Mouse (Mus musculus): ENCODE measurements at regions not wholly inside any gene's neighbourhood (a gene's known extent, or its start where the extent isn't known, plus 50 kb on each side); places are given as distances from the start of the nearest gene placed in this dataset.

DNA sequence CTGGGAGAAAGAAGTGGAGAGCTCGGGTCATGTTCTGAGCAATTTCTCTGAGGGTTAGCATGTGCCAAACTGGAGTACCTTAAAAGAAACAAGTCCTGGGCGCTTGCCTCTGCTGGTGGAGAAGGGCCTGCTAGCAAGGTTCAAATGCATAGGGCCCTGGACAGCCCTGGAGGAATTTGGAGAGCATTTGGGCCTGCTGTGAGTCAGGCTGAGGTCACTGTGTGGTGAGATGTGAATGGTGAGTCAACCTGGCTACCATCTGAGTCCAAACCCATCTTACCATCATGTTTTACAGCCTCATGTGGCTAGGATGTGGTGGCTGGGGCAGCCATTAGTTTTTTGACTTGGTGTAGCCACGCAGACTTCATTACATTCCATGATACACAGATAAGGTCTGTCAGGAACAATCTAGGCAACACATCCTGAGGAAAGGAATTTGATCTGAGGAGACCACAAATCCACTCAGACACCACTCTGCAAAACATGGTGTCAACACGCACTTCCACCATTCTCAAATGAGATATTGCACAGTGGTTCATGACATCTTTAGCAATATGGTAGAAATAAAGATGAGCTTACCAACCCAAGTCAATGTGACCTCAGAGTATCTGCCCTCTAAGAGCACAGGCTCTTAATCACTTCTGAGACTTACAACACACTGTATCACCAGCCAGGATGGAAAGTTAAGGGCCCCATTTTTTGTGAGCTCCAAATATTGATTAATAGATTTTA is 83.1 kb downstream of the Thbs2 start:
- Histone ChIP-seq H3K4me3 (replicated peaks; ENCODE audit: low read length) (no peak overlapping the region), H3K4me1 (replicated peaks; ENCODE audit: low read depth, low read length) (no peaks in the 10 kb centered on the region), H3K36me3 (ENCODE audit: insufficient read depth, low read length) (no peaks in the 10 kb centered on the region), H3K27me3 (ENCODE audit: insufficient read depth, low read length) (no peaks in the 10 kb centered on the region; the same call in 1 of the 2 replicates), H3K9me3 (ENCODE audit: low read length) (no peaks in the 10 kb centered on the region)
- TF ChIP-seq NANOG (IDR thresholded peaks at IDR 0.05; ENCODE audit: borderline replicate concordance, low read length) = no peak
- no peak for TF ChIP-seq CTCF (conservative IDR thresholded peaks at IDR 0.05; ENCODE audit: low read length)
- TF ChIP-seq POU5F1 (IDR thresholded peaks at IDR 0.05; ENCODE audit: borderline replicate concordance, low read length) = no peak

DNA sequence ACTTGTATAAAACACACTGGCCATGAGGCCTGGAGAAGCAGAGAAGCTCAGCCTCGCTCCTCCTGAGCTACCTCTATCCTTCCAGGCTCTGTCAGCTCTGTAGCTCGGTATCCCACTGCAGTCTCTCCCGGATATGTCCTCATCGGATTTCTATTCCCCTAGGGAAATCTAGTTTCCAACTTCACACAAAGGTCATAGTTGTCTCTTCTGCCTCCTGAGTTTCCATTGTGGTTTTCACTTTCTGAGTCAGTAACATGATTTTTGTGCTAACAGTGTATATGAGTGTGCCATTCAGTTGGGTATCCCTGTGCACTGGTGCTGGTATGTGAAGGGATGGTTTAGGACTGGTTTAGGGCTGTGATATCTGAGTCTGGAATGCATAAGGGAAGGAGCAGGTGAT is 85.2 kb downstream of the Thbs2 start:
- H3K27me3 ChIP-seq (ENCODE audit: insufficient read depth, low read length) = no peaks in the 10 kb centered on the region; the same call in 1 of the 2 replicates
- H3K36me3 ChIP-seq (ENCODE audit: insufficient read depth, low read length) = no peaks in the 10 kb centered on the region
- no peaks in the 10 kb centered on the region for H3K4me1 ChIP-seq (replicated peaks; ENCODE audit: low read depth, low read length)
- TF ChIP-seq CTCF (conservative IDR thresholded peaks at IDR 0.05; ENCODE audit: low read length) = no peak
- TF ChIP-seq POU5F1 (IDR thresholded peaks at IDR 0.05; ENCODE audit: borderline replicate concordance, low read length) = no peak
- TF ChIP-seq NANOG (IDR thresholded peaks at IDR 0.05; ENCODE audit: borderline replicate concordance, low read length) = no peak
- H3K4me3 ChIP-seq (replicated peaks; ENCODE audit: low read length) = no peak overlapping the region
- no peaks in the 10 kb centered on the region for H3K9me3 ChIP-seq (ENCODE audit: low read length)

- H3K27me3 ChIP-seq (ENCODE audit: insufficient read depth, low read length) = no peaks in the 10 kb centered on the region
- H3K36me3 ChIP-seq (ENCODE audit: insufficient read depth, low read length) = no peaks in the 10 kb centered on the region
- H3K9me3 ChIP-seq (ENCODE audit: low read length) = no peaks in the 10 kb centered on the region
- TF ChIP-seq NANOG (IDR thresholded peaks at IDR 0.05; ENCODE audit: borderline replicate concordance, low read length) (no peak), POU5F1 (IDR thresholded peaks at IDR 0.05; ENCODE audit: borderline replicate concordance, low read length) (no peak), CTCF (conservative IDR thresholded peaks at IDR 0.05; ENCODE audit: low read length) (no peak)
- H3K4me1 ChIP-seq (replicated peaks; ENCODE audit: low read depth, low read length) = no peaks in the 10 kb centered on the region
- H3K4me3 ChIP-seq (replicated peaks; ENCODE audit: low read length) = no peak overlapping the region
Measured at GRCm38 (mm10) chr17:14606356-14606989, 87.6 kb downstream of the Thbs2 start.

- no peaks in the 10 kb centered on the region for H3K9me3 ChIP-seq (ENCODE audit: low read length)
- H3K36me3 ChIP-seq (ENCODE audit: insufficient read depth, low read length) = no peaks in the 10 kb centered on the region
- TF ChIP-seq CTCF (conservative IDR thresholded peaks at IDR 0.05; ENCODE audit: low read length) (no peak), NANOG (IDR thresholded peaks at IDR 0.05; ENCODE audit: borderline replicate concordance, low read length) (no peak), POU5F1 (IDR thresholded peaks at IDR 0.05; ENCODE audit: borderline replicate concordance, low read length) (no peak)
- H3K27me3 ChIP-seq (ENCODE audit: insufficient read depth, low read length) = peaks cover 3% of the 10 kb centered on the region; the same call in 1 of the 2 replicates
- H3K4me3 ChIP-seq (replicated peaks; ENCODE audit: low read length) = no peak overlapping the region
- no peaks in the 10 kb centered on the region for H3K4me1 ChIP-seq (replicated peaks; ENCODE audit: low read depth, low read length)
Measured at GRCm38 (mm10) chr17:14599681-14600080, 94.4 kb downstream of the Thbs2 start.

GRCm38 (mm10) chr17:14596470-14596869 is 97.6 kb downstream of the Thbs2 start:
- no peak for TF ChIP-seq NANOG (IDR thresholded peaks at IDR 0.05; ENCODE audit: borderline replicate concordance, low read length)
- no peaks in the 10 kb centered on the region for H3K9me3 ChIP-seq (ENCODE audit: low read length)
- H3K4me1 ChIP-seq (replicated peaks; ENCODE audit: low read depth, low read length) = no peaks in the 10 kb centered on the region
- peaks cover 8% of the 10 kb centered on the region; the same call in 1 of the 2 replicates for H3K27me3 ChIP-seq (ENCODE audit: insufficient read depth, low read length)
- H3K36me3 ChIP-seq (ENCODE audit: insufficient read depth, low read length) = no peaks in the 10 kb centered on the region
- H3K4me3 ChIP-seq (replicated peaks; ENCODE audit: low read length) = no peak overlapping the region

DNA sequence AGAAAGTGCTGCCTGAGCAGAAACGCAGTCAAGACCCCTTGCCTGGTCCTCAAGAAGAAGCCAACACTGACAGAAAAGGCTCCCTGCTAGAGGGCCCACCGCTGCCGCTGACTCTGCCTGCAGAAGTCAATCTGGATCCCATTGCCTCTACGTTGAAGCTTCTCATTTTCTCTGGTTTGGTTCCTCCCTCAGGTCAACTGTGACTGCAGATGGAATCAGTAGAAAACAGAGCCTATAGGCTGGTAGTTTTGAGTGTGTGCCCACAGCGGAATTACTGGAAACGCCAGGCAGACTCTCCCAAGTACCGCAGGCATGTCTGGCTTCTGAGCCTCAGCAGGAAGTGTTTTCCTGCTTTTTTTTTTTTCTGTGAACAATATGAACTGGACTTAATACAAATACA is 98.5 kb downstream of the Thbs2 start:
- Histone ChIP-seq H3K4me3 (replicated peaks; ENCODE audit: low read length) (no peak overlapping the region), H3K36me3 (ENCODE audit: insufficient read depth, low read length) (no peaks in the 10 kb centered on the region), H3K9me3 (ENCODE audit: low read length) (no peaks in the 10 kb centered on the region), H3K27me3 (ENCODE audit: insufficient read depth, low read length) (peaks cover 8% of the 10 kb centered on the region; the same call in 1 of the 2 replicates), H3K4me1 (replicated peaks; ENCODE audit: low read depth, low read length) (no peaks in the 10 kb centered on the region)
- TF ChIP-seq POU5F1 (IDR thresholded peaks at IDR 0.05; ENCODE audit: borderline replicate concordance, low read length) (no peak), CTCF (conservative IDR thresholded peaks at IDR 0.05; ENCODE audit: low read length) (no peak), NANOG (IDR thresholded peaks at IDR 0.05; ENCODE audit: borderline replicate concordance, low read length) (no peak)

GRCm38 (mm10) chr17:14588086-14588817 is 105.8 kb downstream of the Thbs2 start:
- H3K4me1 ChIP-seq (replicated peaks; ENCODE audit: low read depth, low read length) = no peaks in the 10 kb centered on the region
- H3K4me3 ChIP-seq (replicated peaks; ENCODE audit: low read length) = no peak overlapping the region
- TF ChIP-seq CTCF (conservative IDR thresholded peaks at IDR 0.05; ENCODE audit: low read length) (no peak), NANOG (IDR thresholded peaks at IDR 0.05; ENCODE audit: borderline replicate concordance, low read length) (no peak), POU5F1 (IDR thresholded peaks at IDR 0.05; ENCODE audit: borderline replicate concordance, low read length) (no peak)
- no peaks in the 10 kb centered on the region for H3K36me3 ChIP-seq (ENCODE audit: insufficient read depth, low read length)
- H3K27me3 ChIP-seq (ENCODE audit: insufficient read depth, low read length) = peaks cover 3% of the 10 kb centered on the region; the same call in 1 of the 2 replicates
- peaks cover 7% of the 10 kb centered on the region; the same call in 1 of the 2 replicates for H3K9me3 ChIP-seq (ENCODE audit: low read length)

DNA sequence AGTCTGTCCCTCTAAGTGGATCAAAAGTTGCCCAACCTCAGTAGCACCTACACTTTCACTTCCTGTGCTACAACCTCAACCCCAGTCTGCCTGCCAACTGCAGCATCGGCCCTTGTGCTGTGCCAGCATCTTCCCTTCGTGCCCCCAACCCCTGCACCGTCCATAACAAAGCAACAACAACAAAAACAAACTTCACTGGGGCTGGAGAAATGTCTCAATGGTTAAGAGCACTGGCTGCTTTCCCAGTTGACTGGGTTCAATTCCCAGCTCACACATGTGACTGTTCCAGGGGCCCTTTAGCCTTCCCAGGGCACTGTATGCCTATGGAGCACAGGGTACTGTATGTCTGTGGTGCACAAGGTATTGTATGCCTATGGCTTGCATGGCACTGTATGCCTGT is 114.4 kb downstream of the Thbs2 start:
- TF ChIP-seq NANOG (IDR thresholded peaks at IDR 0.05; ENCODE audit: borderline replicate concordance, low read length) (no peak), POU5F1 (IDR thresholded peaks at IDR 0.05; ENCODE audit: borderline replicate concordance, low read length) (no peak), CTCF (conservative IDR thresholded peaks at IDR 0.05; ENCODE audit: low read length) (no peak)

More for the DNA sequence above, 114.4 kb downstream of the Thbs2 start:
- no peak overlapping the region for H3K4me3 ChIP-seq (replicated peaks; ENCODE audit: low read length)
- H3K27me3 ChIP-seq (ENCODE audit: insufficient read depth, low read length) = no peaks in the 10 kb centered on the region; the same call in 1 of the 2 replicates
- no peaks in the 10 kb centered on the region for H3K36me3 ChIP-seq (ENCODE audit: insufficient read depth, low read length)
- no peaks in the 10 kb centered on the region for H3K9me3 ChIP-seq (ENCODE audit: low read length)
- H3K4me1 ChIP-seq (replicated peaks; ENCODE audit: low read depth, low read length) = no peaks in the 10 kb centered on the region
